Mouse (Mus musculus) neural tube, embryonic 13.5 days (tissue): ENCODE measurements around the gene Hyou1. TPM values are rescaled to one million over a fixed set of nuclear protein-coding genes. Genes with fewer than 3 reads are reported as not detected.
"Not testable (repeated sequence)": the region's sequence is repeated elsewhere in the genome, so short reads cannot be mapped to it uniquely, and the experiment has no call there.

Experiments
- ATAC-seq: fragments of 200-750 bp; cut with Nextera tagmentation; 2 replicates; pipeline ENCODE4 v1.8.0; 2017; ENCODE audit warnings: low read depth, mild to moderate bottlenecking, moderate TSS enrichment, moderate library complexity
- H3K27ac ChIP-seq: fragments of 300-500 bp; sonication (generic); replicated peaks from 2 replicates; pipeline ENCODE4 v1.5.1; 2015; ENCODE audit warnings: moderate library complexity, mild to moderate bottlenecking, inconsistent platforms
- H3K27me3 ChIP-seq: fragments of 300-500 bp; sonication (generic); 2 replicates; pipeline ENCODE4 v1.6.1; 2015; ENCODE audit warnings: mild to moderate bottlenecking, inconsistent platforms
- H3K36me3 ChIP-seq: fragments of 300-500 bp; sonication (generic); 2 replicates; pipeline ENCODE4 v1.6.1; 2015; ENCODE audit warnings: mild to moderate bottlenecking, inconsistent platforms
- H3K4me1 ChIP-seq: fragments of 300-500 bp; sonication (generic); replicated peaks from 2 replicates; pipeline ENCODE4 v1.6.1; 2015; ENCODE audit warnings: inconsistent platforms
- H3K4me2 ChIP-seq: fragments of 300-500 bp; sonication (generic); 2 replicates; pipeline ENCODE4 v1.6.1; 2015; ENCODE audit warnings: inconsistent platforms, mild to moderate bottlenecking, moderate library complexity
- H3K4me3 ChIP-seq: fragments of 300-500 bp; sonication (generic); 2 replicates; pipeline ENCODE4 v1.5.1; 2015; ENCODE audit warnings: mild to moderate bottlenecking, inconsistent platforms
- H3K9ac ChIP-seq: fragments of 300-500 bp; sonication (generic); 2 replicates; pipeline ENCODE4 v1.6.1; 2015; ENCODE audit warnings: moderate library complexity, mild to moderate bottlenecking, inconsistent platforms
- H3K9me3 ChIP-seq: fragments of 300-500 bp; sonication (generic); 2 replicates; pipeline ENCODE4 v1.6.1; 2016; ENCODE audit warnings: inconsistent platforms
- WGBS: fragments of 180-500 bp; shearing (Covaris S2); methylation state at CpG from one replicate; pipeline ENCODE4 v1.1.7; 2015; 5-methylcytosine and 5-hydroxymethylcytosine counted together
- polyA plus RNA-seq: library from polyadenylated mRNA; unstranded; fragments of >200 nt; fragmentation: Nextera tagmentation; extraction: Ambion mirVana; gene quantifications from 2 replicates; pipeline ENCODE4 v1.2.1, GENCODE M21; 2015

Gene Hyou1
- polyA plus RNA-seq, 1 experiment from 2014 or later: 26.4 TPM

GRCm38 (mm10) chr9:44391466-44391865, 12.2 kb downstream of the Hyou1 start:
- peaks cover 63% of the 10 kb centered on the region for H3K36me3 ChIP-seq
- 39% methylated on average over 4 of the region's 4 CpGs for WGBS
- no peaks in the 10 kb centered on the region for H3K9me3 ChIP-seq
- ATAC-seq: peak; percentile 33; the same call in 1 of the 2 replicates
- no peak overlapping the region for H3K4me3 ChIP-seq
- peaks cover 5% of the 10 kb centered on the region; the same call in 1 of the 2 replicates for H3K4me1 ChIP-seq
- H3K27ac ChIP-seq: no peak overlapping the region
- no peaks in the 10 kb centered on the region for H3K27me3 ChIP-seq
- H3K4me2 ChIP-seq: no peak overlapping the region
- no peak overlapping the region for H3K9ac ChIP-seq

GRCm38 (mm10) chr9:44396684-44397411, 17.6 kb downstream of the Hyou1 start, which contains the start of gene Slc37a4:
Gene Slc37a4, plus strand, starts transcription at chr9:44396852.
- H3K27ac ChIP-seq: peak within 1 kb of the TSS; percentile 97
- peak within 1 kb of the TSS; percentile 81 for H3K4me3 ChIP-seq
- H3K9ac ChIP-seq: peak within 1 kb of the TSS; percentile 89
- H3K4me1 ChIP-seq: peaks cover 41% of the 10 kb centered on the region
- H3K4me2 ChIP-seq: peak within 1 kb of the TSS; percentile 94
- no peaks in the 10 kb centered on the region for H3K27me3 ChIP-seq
- peak; percentile 98 for ATAC-seq
- peaks cover 38% of the 10 kb centered on the region for H3K36me3 ChIP-seq
- WGBS: under 1% methylated on average over 43 of the region's 43 CpGs
- no peaks in the 10 kb centered on the region for H3K9me3 ChIP-seq

GRCm38 (mm10) chr9:44398087-44398486, 18.8 kb downstream of the Hyou1 start:
- ATAC-seq: no peak
- H3K4me1 ChIP-seq: peaks cover 41% of the 10 kb centered on the region
- H3K27ac ChIP-seq: peak overlapping the region; percentile 97
- WGBS: 2% methylated on average over 4 of the region's 4 CpGs
- peak overlapping the region; percentile 94 for H3K4me2 ChIP-seq
- H3K36me3 ChIP-seq: peaks cover 40% of the 10 kb centered on the region
- H3K9ac ChIP-seq: peak overlapping the region; percentile 89
- H3K4me3 ChIP-seq: peak overlapping the region; percentile 81
- H3K27me3 ChIP-seq: no peaks in the 10 kb centered on the region
- H3K9me3 ChIP-seq: no peaks in the 10 kb centered on the region

- H3K36me3 ChIP-seq: peaks cover 44% of the 10 kb centered on the region
- peak overlapping the region; percentile 94 for H3K4me2 ChIP-seq
- H3K4me1 ChIP-seq: peaks cover 43% of the 10 kb centered on the region
- H3K27me3 ChIP-seq: no peaks in the 10 kb centered on the region
- peak overlapping the region; percentile 81 for H3K4me3 ChIP-seq
- 77% methylated on average over 9 of the region's 9 CpGs for WGBS
- peak overlapping the region; percentile 89 for H3K9ac ChIP-seq
- H3K9me3 ChIP-seq: no peaks in the 10 kb centered on the region
- peak overlapping the region; percentile 97 for H3K27ac ChIP-seq
- no peak for ATAC-seq
Measured at GRCm38 (mm10) chr9:44398551-44398950, 19.3 kb downstream of the Hyou1 start.

GRCm38 (mm10) chr9:44399114-44399794, 20.0 kb downstream of the Hyou1 start:
- Histone ChIP-seq H3K9me3 (no peaks in the 10 kb centered on the region), H3K27ac (0 out of 2 replicates have a peak overlapping the region, but pooled peaks have one; percentile 97), H3K4me1 (peaks cover 46% of the 10 kb centered on the region), H3K9ac (peak overlapping the region; percentile 89), H3K27me3 (no peaks in the 10 kb centered on the region), H3K4me2 (peak overlapping the region; percentile 94), H3K36me3 (peaks cover 51% of the 10 kb centered on the region), H3K4me3 (peak overlapping the region; percentile 81)
- WGBS: 86% methylated on average over 13 of the region's 13 CpGs
- ATAC-seq: no peak

GRCm38 (mm10) chr9:44399795-44400114, 20.5 kb downstream of the Hyou1 start:
- Histone ChIP-seq H3K4me1 (peaks cover 46% of the 10 kb centered on the region), H3K36me3 (peaks cover 56% of the 10 kb centered on the region), H3K9ac (peak overlapping the region; percentile 89), H3K27me3 (no peaks in the 10 kb centered on the region), H3K4me3 (peak overlapping the region; percentile 81; the same call in 1 of the 2 replicates), H3K9me3 (no peaks in the 10 kb centered on the region), H3K4me2 (peak overlapping the region; percentile 94), H3K27ac (no peak overlapping the region)
- WGBS: 95% methylated on average over 6 of the region's 6 CpGs
- no peak for ATAC-seq

GRCm38 (mm10) chr9:44401081-44401480, 21.8 kb downstream of the Hyou1 start:
- H3K36me3 ChIP-seq: peaks cover 66% of the 10 kb centered on the region
- 93% methylated on average over 4 of the region's 4 CpGs for WGBS
- ATAC-seq: no peak

GRCm38 (mm10) chr9:44405011-44405410, 25.7 kb downstream of the Hyou1 start:
- Histone ChIP-seq H3K4me3 (no peak overlapping the region), H3K27me3 (no peaks in the 10 kb centered on the region), H3K9me3 (no peaks in the 10 kb centered on the region), H3K4me2 (no peak overlapping the region), H3K9ac (no peak overlapping the region), H3K36me3 (peaks cover 70% of the 10 kb centered on the region), H3K4me1 (peaks cover 42% of the 10 kb centered on the region), H3K27ac (no peak overlapping the region)
- 83% methylated on average over 3 of the region's 3 CpGs for WGBS
- ATAC-seq: no peak

More at GRCm38 (mm10) chr9:44401081-44401480, 21.8 kb downstream of the Hyou1 start:
- Histone ChIP-seq H3K4me3 (no peak overlapping the region), H3K4me1 (peaks cover 56% of the 10 kb centered on the region), H3K27me3 (no peaks in the 10 kb centered on the region), H3K9me3 (no peaks in the 10 kb centered on the region), H3K9ac (no peak overlapping the region; the same call in 1 of the 2 replicates), H3K27ac (no peak overlapping the region), H3K4me2 (no peak overlapping the region)

DNA sequence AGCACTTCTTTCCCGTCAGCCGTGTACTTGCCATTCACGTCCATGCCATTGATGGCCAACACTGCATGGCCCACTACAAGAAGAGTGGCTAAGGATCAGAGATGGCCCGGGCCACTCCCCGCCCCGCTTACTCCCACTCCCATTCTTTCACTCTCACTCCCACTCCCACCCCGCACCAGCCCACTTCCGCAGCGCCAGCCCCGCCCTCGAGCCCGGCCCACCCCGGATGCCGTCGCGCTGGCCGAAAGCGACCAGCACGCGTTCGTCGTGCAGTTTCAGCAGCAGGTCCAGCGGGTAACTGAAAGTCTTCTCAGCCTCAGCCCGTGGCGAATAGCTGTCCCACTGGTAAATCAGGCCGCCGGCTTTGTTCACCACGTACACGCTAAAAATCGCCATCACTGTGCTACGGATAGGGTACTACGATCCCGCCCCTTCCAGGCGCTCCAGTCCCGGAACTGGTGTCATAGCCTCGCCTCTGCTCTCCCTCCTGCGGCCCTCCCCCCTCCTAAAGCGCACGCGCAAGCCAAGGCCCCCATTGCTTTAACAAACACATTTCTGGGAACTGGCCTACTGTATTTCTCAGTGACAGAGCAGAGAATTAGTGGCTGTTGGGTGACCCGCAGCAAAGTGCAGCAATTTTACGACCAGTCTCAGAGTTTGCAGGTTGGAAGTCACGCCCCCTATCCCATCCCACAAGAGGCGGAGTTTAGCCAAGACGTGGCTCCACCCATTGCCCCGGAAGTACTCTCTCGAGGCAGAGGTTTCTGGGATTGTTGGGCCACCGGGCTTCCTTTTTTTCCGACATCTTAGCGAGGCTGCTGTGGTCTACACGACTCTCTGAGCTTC, 27.8 kb downstream of the Hyou1 start, which contains the start of the genes Rps25 and Trappc4:
Gene Rps25 (plus strand): TSS at position 234 of the 846 bp plus-strand sequence.
Gene Trappc4 (minus strand): TSS at position 695 of the 846 bp plus-strand sequence.
- H3K27ac ChIP-seq: peak within 1 kb of the TSS; percentile 97
- H3K4me3 ChIP-seq: peak within 1 kb of the TSS; percentile 78
- H3K27me3 ChIP-seq: no peaks in the 10 kb centered on the region
- H3K9ac ChIP-seq: peak within 1 kb of the TSS; percentile 85
- peaks cover 70% of the 10 kb centered on the region for H3K36me3 ChIP-seq
- WGBS: under 1% methylated on average over 51 of the region's 51 CpGs
- H3K4me2 ChIP-seq: peak within 1 kb of the TSS; percentile 86
- no peaks in the 10 kb centered on the region for H3K9me3 ChIP-seq
- ATAC-seq: peak; percentile 97
- H3K4me1 ChIP-seq: peaks cover 35% of the 10 kb centered on the region

DNA sequence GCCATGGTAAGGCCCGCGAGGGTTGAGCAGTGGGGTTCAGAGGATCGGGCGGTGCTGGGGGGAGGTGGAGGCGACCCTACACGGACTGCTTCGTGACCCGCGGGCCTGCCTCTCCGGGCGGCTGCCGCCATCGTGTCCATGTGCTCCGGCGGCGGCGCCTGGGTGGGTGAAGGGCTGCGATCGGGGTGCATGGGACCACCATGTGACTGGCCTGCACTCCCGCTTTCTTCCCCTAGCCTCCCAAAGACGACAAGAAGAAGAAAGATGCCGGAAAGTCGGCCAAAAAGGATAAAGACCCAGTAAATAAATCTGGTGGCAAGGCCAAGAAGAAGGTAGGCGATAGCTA, 28.4 kb downstream of the Hyou1 start:
- Histone ChIP-seq H3K9me3 (no peaks in the 10 kb centered on the region), H3K27ac (peak overlapping the region; percentile 97), H3K4me2 (peak overlapping the region; percentile 86), H3K4me3 (peak overlapping the region; percentile 78), H3K9ac (peak overlapping the region; percentile 85), H3K27me3 (no peaks in the 10 kb centered on the region), H3K4me1 (peaks cover 35% of the 10 kb centered on the region), H3K36me3 (peaks cover 70% of the 10 kb centered on the region)
- under 1% methylated on average over 24 of the region's 24 CpGs for WGBS
- ATAC-seq: no peak; the same call in 1 of the 2 replicates

GRCm38 (mm10) chr9:44408693-44409092, 29.4 kb downstream of the Hyou1 start:
- not testable (repeated sequence) for H3K9me3 ChIP-seq, ATAC-seq, H3K27me3 ChIP-seq, H3K27ac ChIP-seq
- Histone ChIP-seq H3K9ac (0 out of 2 replicates have a peak overlapping the region, but pooled peaks have one; percentile 85), H3K4me3 (peak overlapping the region; percentile 78), H3K4me2 (peak overlapping the region; percentile 86), H3K4me1 (peaks cover 31% of the 10 kb centered on the region), H3K36me3 (peaks cover 69% of the 10 kb centered on the region)
- WGBS: 86% methylated on average over 9 of the region's 9 CpGs
